Mouse (Mus musculus): ENCODE measurements at regions not wholly inside any gene's neighbourhood (a gene's known extent, or its start where the extent isn't known, plus 50 kb on each side); places are given as distances from the start of the nearest gene placed in this dataset.

GRCm38 (mm10) chr13:90513867-90514266 is 391.3 kb downstream of the Atp6ap1l start:
- no peak overlapping the region for H3K4me2 ChIP-seq (ENCODE audit: low read depth)
- H3K27me3 ChIP-seq (ENCODE audit: control insufficient read depth, insufficient read depth, low read length) = no peaks in the 10 kb centered on the region
- no peak overlapping the region for H3K9ac ChIP-seq (replicated peaks)
- H3K27ac ChIP-seq = no peak overlapping the region
- no peak for TF ChIP-seq EP300 (IDR thresholded peaks at IDR 0.05; ENCODE audit: low read depth)
- no peak for TF ChIP-seq CTCF (IDR thresholded peaks at IDR 0.05; ENCODE audit: low read depth)
- no peak for DNase-seq (ENCODE audit: low read depth in 3 of 3, low spot score in 3 of 3)
- no peak overlapping the region for H3K4me3 ChIP-seq (ENCODE audit: insufficient read depth in 1 of 2, low read depth in 2 of 2, low read length in 2 of 2)
- WGBS (ENCODE audit: insufficient replicate concordance) = 55% methylated on average over 4 of the region's 4 CpGs
- H3K4me1 ChIP-seq (replicated peaks; ENCODE audit: control insufficient read depth in 2 of 2, insufficient read depth in 2 of 2, low read length in 1 of 2) = no peaks in the 10 kb centered on the region; a peak in 1 of 4 replicates
- H3K36me3 ChIP-seq (replicated peaks; ENCODE audit: control insufficient read depth, insufficient read depth, low read depth) = no peaks in the 10 kb centered on the region
- ATAC-seq (ENCODE audit: insufficient read depth) = no peak
- no peaks in the 10 kb centered on the region for H3K9me3 ChIP-seq (ENCODE audit: control insufficient read depth, low read length)

GRCm38 (mm10) chr13:90512786-90513401 is 392.3 kb downstream of the Atp6ap1l start:
- ATAC-seq (ENCODE audit: insufficient read depth) (no peak), DNase-seq (ENCODE audit: low read depth in 3 of 3, low spot score in 3 of 3) (no peak)
- 44% methylated on average over 2 of the region's 2 CpGs for WGBS (ENCODE audit: insufficient replicate concordance)
- Histone ChIP-seq H3K27ac (no peak overlapping the region), H3K4me3 (ENCODE audit: insufficient read depth in 1 of 2, low read depth in 2 of 2, low read length in 2 of 2) (no peak overlapping the region), H3K36me3 (replicated peaks; ENCODE audit: control insufficient read depth, insufficient read depth, low read depth) (no peaks in the 10 kb centered on the region), H3K9me3 (ENCODE audit: control insufficient read depth, low read length) (no peaks in the 10 kb centered on the region), H3K4me2 (ENCODE audit: low read depth) (no peak overlapping the region), H3K4me1 (replicated peaks; ENCODE audit: control insufficient read depth in 2 of 2, insufficient read depth in 2 of 2, low read length in 1 of 2) (no peaks in the 10 kb centered on the region; a peak in 1 of 4 replicates), H3K27me3 (ENCODE audit: control insufficient read depth, insufficient read depth, low read length) (no peaks in the 10 kb centered on the region), H3K9ac (replicated peaks) (no peak overlapping the region)
- TF ChIP-seq EP300 (IDR thresholded peaks at IDR 0.05; ENCODE audit: low read depth) (no peak), CTCF (IDR thresholded peaks at IDR 0.05; ENCODE audit: low read depth) (no peak)

GRCm38 (mm10) chr13:90510479-90510878 is 394.7 kb downstream of the Atp6ap1l start:
- Histone ChIP-seq H3K9ac (replicated peaks) (no peak overlapping the region), H3K27ac (no peak overlapping the region), H3K4me3 (ENCODE audit: insufficient read depth in 1 of 2, low read depth in 2 of 2, low read length in 2 of 2) (no peak overlapping the region), H3K27me3 (ENCODE audit: control insufficient read depth, insufficient read depth, low read length) (no peaks in the 10 kb centered on the region), H3K9me3 (ENCODE audit: control insufficient read depth, low read length) (no peaks in the 10 kb centered on the region), H3K4me1 (replicated peaks; ENCODE audit: control insufficient read depth in 2 of 2, insufficient read depth in 2 of 2, low read length in 1 of 2) (no peaks in the 10 kb centered on the region), H3K36me3 (replicated peaks; ENCODE audit: control insufficient read depth, insufficient read depth, low read depth) (no peaks in the 10 kb centered on the region), H3K4me2 (ENCODE audit: low read depth) (no peak overlapping the region)
- ATAC-seq (ENCODE audit: insufficient read depth) (no peak), DNase-seq (ENCODE audit: low read depth in 3 of 3, low spot score in 3 of 3) (no peak)
- TF ChIP-seq CTCF (IDR thresholded peaks at IDR 0.05; ENCODE audit: low read depth) = no peak
- no peak for TF ChIP-seq EP300 (IDR thresholded peaks at IDR 0.05; ENCODE audit: low read depth)
- 70% methylated on average over 6 of the region's 6 CpGs for WGBS (ENCODE audit: insufficient replicate concordance)

- Histone ChIP-seq H3K36me3 (replicated peaks; ENCODE audit: control insufficient read depth, insufficient read depth, low read depth) (no peaks in the 10 kb centered on the region), H3K4me2 (ENCODE audit: low read depth) (no peak overlapping the region), H3K4me3 (ENCODE audit: insufficient read depth in 1 of 2, low read depth in 2 of 2, low read length in 2 of 2) (no peak overlapping the region), H3K27me3 (ENCODE audit: control insufficient read depth, insufficient read depth, low read length) (no peaks in the 10 kb centered on the region), H3K9me3 (ENCODE audit: control insufficient read depth, low read length) (no peaks in the 10 kb centered on the region), H3K4me1 (replicated peaks; ENCODE audit: control insufficient read depth in 2 of 2, insufficient read depth in 2 of 2, low read length in 1 of 2) (no peaks in the 10 kb centered on the region), H3K9ac (replicated peaks) (no peak overlapping the region), H3K27ac (no peak overlapping the region)
- ATAC-seq (ENCODE audit: insufficient read depth) (no peak), DNase-seq (ENCODE audit: low read depth in 3 of 3, low spot score in 3 of 3) (no peak)
- WGBS (ENCODE audit: insufficient replicate concordance) = 64% methylated on average over 2 of the region's 2 CpGs
- TF ChIP-seq EP300 (IDR thresholded peaks at IDR 0.05; ENCODE audit: low read depth) (no peak), CTCF (IDR thresholded peaks at IDR 0.05; ENCODE audit: low read depth) (no peak)
Observed at GRCm38 (mm10) chr13:90503188-90503587, 402.0 kb downstream of the Atp6ap1l start.

GRCm38 (mm10) chr13:90502141-90502540 is 403.0 kb downstream of the Atp6ap1l start:
- ATAC-seq (ENCODE audit: insufficient read depth) = no peak
- WGBS (ENCODE audit: insufficient replicate concordance) = 78% methylated on average over 1 of the region's 1 CpGs
- no peak overlapping the region for H3K4me3 ChIP-seq (ENCODE audit: insufficient read depth in 1 of 2, low read depth in 2 of 2, low read length in 2 of 2)
- no peak for TF ChIP-seq EP300 (IDR thresholded peaks at IDR 0.05; ENCODE audit: low read depth)
- TF ChIP-seq CTCF (IDR thresholded peaks at IDR 0.05; ENCODE audit: low read depth) = no peak
- no peak overlapping the region for H3K9ac ChIP-seq (replicated peaks)
- H3K27ac ChIP-seq = no peak overlapping the region
- no peaks in the 10 kb centered on the region for H3K9me3 ChIP-seq (ENCODE audit: control insufficient read depth, low read length)
- no peak overlapping the region for H3K4me2 ChIP-seq (ENCODE audit: low read depth)
- no peaks in the 10 kb centered on the region for H3K4me1 ChIP-seq (replicated peaks; ENCODE audit: control insufficient read depth in 2 of 2, insufficient read depth in 2 of 2, low read length in 1 of 2)
- H3K36me3 ChIP-seq (replicated peaks; ENCODE audit: control insufficient read depth, insufficient read depth, low read depth) = no peaks in the 10 kb centered on the region
- DNase-seq (ENCODE audit: low read depth in 3 of 3, low spot score in 3 of 3) = peak in 1 of 3 experiments; percentile 1
- H3K27me3 ChIP-seq (ENCODE audit: control insufficient read depth, insufficient read depth, low read length) = no peaks in the 10 kb centered on the region

Data from liver, embryonic 14.5 days (tissue).